Mouse (Mus musculus): ENCODE measurements around the gene Fam32a.

Fam32a gene

DNA sequence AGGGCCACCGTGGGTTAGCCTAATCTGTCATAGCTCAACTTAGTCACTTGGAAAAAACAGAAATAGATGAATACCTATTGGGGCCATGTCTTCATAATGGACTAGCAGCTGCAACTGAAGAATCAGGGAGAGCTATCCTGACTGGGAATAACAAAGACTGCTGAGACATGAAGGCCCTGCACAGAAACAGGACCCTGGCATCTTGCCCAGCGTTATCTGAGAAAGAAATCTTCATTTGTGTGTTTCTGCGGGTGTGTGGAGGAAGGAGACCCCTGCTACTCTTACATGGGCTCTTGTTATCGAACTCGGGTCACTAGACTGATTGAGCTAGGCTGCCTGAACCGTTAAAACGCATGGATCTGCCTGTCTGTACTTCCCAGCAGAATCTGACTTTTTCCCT, 21.4 kb downstream of the Fam32a start:
- DNase-seq = no peak

DNA sequence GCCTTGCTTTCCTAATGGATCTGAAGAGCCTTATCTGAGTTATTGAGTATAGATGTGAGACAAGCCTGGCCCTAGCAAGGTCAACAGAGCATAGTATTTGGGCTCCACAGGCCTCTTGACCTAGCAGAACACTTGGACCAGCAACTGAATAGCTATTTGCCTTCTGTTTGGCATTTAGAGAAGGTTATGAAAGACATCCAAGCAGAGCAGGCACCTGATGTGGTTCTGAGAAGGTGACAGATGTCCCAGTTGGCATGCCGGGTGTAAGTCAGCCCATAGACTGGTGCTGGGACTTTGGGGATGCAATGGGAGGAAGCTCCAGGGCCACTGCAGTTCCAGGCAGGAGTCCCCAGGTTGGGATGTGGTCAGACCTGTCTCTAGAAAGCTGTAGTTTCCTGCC, 22.7 kb downstream of the Fam32a start:
- no peak for DNase-seq

DNA sequence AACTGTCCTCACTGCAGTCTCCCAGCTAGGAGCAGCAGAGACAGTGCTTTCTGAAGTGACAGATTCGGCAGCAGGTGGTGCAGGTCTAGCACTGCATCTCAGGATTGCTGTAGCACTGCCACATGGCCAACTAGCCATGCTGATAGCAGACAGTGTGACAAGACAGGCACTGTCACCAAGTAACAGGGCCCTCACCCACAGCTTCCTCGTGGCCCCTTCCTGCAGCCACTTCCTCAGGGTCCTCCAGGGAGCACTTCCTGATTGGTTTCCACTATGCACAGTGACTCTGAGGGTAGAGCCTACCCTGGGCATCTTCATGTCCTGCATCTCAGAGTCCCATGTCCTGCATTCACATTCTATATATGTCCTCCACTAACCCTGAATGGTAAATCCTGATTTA, 25.1 kb downstream of the Fam32a start:
- no peak for DNase-seq

DNA sequence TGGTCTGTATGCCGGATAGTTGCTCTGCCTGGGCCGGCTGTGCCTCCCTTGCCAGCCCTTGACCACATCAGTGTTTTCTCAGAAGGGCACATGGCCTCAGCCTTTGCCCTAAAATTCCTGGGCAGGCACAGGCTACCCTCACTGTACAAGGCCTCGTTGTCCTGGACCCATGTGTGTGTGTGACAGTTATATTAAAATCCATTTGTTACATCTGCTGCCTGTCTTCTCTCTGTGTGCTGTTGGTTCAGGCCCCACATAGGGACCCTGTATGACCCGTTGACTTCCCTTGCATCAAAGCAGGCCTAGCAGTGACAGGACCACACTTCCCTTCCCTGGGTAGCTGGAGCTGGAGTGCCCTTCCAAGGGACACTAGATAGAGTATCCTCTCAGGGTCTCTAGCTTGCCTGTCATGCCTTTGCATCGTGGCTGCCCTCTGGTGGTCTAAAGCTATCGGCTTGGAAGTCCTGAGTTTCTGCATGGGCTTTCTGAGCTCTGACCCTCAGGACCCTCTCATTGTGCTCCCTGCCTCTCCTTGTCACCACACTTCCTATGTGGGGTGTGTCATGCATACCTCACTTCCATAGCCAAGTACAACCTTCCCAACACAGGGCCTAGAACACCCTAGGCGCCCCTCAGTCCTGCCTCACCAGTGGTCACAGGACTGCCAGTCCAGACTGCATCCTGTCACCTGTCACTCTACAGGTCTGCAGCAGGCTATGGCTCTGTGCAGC, 37.8 kb downstream of the Fam32a start:
- DNase-seq = peak in 1 of 2 experiments; percentile 63

DNA sequence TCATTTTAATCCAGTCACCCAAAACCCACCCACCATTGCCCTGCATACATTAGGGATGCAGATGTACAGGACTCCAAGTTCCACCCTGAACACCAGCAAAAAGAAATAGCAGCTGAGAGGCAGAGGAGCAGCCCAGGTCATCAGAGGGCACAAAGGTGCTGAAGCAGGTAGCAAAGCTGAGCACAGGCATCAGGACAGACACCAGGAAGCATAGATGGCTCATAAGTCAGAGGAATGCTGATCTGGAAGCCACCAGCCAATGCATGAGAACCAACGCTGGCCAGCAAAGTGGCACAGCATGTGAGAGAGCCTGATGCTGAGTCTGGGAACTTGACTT, 38.3 kb downstream of the Fam32a start:
- no peak for DNase-seq

DNA sequence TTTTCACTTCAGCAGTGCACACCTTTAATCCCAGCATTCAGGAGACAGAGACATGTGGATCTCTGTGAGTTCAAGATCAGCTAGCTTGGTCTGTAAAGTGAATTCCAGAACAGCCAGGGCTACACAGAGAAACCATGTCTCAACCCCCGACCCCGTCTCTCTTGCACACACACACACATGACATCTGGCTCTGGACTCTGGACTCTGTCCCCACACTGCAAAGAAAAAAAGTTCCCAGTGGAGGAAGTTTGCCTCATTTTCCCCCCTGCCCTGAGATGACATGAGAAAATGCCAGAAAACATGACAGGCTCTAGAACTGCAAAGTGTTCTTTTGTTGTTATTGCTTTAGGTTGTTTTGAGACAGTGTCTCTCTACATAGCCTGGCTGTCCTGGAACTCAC, 40.3 kb downstream of the Fam32a start:
- no peak for DNase-seq

DNA sequence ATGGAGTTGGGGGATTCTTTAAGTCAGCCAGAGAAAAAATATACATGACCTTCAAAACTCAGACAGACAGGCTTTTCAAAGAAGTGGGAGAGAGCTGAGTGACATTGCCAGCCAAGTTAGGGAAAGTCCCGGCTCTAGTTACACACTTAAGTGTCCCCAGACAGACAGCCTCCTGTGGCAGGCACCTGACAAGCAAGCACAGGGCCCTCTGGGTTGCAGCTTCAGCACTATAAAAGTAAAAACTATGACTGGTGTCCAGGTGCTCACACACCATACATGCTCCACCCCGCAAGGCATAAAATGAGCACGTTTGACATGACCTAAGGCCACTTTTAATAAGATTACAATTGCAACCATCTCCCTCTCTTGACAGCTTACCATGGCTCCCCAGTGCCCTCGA, 41.1 kb downstream of the Fam32a start:
- DNase-seq = no peak

DNA sequence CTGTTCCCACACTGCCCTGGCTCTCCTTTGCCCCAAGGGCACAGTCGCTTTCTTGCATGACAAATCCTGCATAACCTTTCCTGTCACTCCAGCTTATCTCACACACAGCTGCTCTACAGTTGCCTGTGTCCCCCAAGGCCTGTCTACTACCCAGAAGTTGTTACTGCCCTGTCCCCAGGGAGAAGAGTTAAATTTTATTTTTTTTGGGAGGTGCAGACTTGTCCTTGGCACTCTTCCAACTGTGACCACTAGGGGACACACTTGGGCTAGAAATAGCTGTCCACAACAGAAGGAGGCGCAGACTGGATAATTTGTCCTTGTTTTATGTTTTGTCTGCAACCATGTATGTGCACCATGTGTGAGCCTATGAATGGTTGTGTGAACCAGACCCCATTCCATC, 41.5 kb downstream of the Fam32a start:
- peak; percentile 51 to 77 for DNase-seq

DNA sequence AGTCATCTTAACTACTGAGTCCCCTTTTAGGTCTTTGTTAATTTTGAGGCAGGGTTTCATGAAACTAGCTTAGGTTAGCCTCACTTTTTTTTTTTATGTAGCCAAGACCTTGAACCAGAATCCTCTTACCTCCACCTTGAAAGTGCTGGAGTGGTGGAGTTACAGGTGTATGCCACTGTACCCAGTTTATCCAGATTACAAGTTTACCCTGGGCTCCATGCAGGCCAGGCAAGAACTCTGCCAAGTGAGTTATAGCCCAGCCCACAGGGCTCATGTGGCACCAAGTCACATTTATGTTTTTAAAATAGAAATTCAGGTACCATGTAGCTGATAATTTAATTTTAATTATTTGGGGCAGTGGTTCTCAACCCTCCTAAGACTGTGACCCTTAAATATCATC, 41.9 kb downstream of the Fam32a start:
- no peak for DNase-seq

DNA sequence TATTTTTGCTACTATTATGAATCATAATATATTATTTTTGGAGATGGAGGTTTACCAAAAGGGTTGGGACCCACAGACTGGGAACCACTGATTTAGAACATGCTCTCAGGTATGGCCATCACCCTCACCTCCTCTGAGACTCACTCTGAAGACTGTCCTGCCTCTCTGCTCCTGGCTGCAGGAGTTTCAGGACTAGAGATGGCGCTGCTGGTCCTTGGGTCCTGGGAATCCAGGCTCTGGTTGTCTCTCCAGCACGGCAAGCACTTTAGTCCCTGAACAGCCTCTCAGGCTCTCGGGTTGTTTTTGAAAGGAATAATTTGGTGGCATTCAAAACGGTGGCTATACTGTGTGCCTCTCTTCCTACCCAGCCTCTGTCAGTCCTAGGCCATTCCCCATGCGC, 42.3 kb downstream of the Fam32a start:
- DNase-seq = no peak

DNA sequence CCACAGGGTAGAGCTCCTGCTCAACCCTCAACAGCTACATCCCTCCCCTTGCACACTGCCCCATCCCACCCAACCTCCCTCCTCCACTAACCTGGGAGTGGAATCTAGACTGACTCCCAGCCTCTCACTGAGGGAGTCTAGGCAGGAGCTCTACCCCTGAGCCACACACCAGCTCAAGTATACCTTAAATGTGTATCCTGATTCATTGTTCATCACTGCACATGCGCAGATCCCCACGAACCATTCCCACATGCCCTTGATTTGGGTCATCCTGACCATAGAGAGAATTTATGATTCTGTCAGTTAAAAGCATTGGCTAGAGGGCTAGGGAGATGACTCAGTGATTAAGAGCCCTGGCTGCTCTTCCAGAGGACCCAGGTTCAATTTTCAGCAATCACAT, 43.2 kb downstream of the Fam32a start:
- no peak for DNase-seq

DNA sequence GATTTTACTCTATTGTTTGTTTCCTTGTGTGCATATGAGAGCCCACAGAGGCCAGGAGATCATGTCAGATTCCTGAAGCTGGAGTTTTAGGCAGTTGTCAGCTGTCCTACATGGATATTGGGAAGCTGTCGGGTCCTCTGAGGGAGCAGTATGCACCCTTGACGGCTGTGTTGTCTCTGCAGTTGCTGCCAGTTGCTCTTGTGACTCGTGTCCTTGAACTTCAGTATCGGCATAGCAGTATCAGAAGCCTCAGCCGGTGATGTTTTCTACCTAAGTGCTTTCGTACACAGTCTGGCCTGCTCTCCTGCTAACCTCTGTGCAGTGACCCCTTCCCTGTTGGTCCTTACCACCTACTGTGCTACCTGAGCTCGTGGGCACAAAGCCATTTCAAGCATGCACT, 43.9 kb downstream of the Fam32a start:
- no peak for DNase-seq

DNA sequence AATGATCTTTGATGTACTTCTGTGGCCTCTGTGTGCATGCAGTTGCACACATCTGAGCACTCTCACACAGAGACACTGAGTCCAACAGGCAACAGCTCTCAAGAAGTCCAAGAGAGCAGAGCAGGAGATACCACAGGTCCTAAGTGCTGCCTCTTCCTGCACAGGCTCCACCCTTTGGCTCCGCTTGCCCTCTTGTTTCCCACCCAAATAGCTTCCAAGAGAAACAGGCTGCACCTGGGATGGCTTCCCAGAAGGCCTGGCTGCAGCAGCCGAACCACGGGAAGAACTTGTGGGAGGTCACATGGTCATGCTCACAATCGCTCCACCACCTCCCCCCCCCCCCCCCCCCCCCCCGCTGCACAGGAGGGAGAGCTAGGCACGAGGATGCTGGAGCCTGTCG, 45.8 kb downstream of the Fam32a start:
- no peak for DNase-seq

DNA sequence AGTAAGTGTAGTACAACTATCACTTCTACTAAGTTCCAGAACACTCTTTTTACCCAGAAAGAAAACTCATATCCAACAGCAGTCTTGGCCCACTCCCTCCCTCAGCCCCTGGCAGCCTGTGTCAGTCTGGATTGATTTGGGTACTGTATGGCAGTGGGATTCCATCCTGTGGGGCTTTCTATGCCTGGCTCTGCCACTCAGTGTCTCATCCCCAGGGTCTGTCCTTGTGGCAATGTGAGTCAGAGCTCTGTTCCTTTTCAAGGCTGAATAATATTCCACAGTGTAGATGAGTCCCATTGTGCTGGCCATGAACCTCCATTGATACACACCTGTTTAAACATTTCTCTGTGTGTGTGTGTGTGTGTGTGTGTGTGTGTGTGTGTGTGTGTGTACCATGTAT, 47.1 kb downstream of the Fam32a start:
- no peak for DNase-seq

DNA sequence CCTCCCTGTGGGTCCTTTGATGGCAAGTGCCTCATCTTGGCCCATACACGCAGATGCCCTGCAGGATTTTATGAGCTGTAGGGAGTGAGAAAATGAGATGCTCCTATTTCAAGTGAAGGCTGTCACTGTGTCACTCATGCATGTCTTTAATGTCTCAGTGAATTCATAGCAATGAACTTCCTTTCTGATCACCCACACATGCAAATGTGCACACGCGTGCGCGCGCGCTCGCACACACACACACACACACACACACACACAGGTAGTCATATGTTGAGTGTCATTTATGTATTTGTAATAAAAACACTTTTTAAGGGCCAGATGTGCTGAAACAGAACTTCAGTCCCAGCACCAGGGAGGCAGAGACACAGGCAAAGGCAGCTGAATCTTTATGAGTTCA, 47.6 kb downstream of the Fam32a start:
- peak; percentile 63 for DNase-seq

DNA sequence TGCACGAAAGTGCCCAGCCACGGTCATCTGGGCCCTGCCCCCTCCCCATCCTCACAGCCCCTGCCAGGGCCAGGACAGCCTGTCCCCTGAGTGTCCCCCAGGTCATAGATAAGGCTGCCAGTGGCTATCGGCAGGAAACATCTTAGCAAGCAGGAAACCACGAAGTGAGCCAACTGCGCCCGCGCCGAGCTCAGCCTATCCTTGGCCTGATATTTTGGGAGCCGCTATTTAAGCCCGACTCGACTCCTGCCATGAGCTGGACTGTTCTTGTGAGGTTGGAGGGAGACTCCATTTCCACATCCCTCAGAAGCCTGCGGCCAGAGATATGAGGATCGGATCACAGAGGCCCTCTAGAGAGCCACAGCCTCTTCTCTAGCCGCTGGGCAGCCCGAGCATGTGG, 48.8 kb downstream of the Fam32a start:
- peak; percentile 56 to 58 for DNase-seq

DNA sequence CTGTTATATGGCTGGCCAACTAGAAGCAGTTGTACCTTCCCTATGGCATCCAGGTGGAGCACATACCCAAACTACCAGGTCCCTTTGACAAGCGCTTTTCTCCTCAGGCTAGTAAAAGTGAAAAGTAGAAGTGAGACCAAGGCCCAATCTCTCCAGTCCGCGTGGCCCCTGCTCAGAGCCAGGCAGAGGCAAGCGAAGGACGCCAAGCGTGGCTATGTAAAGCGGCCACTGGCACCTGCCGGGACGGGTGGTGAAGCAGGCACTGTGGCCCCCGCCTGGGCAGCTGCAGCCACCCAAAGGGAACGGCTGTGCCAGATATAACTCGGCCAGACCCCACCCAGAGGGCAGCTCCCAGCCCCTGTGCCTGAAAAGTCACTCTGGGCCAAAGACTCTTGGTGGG, 51.1 kb downstream of the Fam32a start:
- peak; percentile 70 to 81 for DNase-seq

DNA sequence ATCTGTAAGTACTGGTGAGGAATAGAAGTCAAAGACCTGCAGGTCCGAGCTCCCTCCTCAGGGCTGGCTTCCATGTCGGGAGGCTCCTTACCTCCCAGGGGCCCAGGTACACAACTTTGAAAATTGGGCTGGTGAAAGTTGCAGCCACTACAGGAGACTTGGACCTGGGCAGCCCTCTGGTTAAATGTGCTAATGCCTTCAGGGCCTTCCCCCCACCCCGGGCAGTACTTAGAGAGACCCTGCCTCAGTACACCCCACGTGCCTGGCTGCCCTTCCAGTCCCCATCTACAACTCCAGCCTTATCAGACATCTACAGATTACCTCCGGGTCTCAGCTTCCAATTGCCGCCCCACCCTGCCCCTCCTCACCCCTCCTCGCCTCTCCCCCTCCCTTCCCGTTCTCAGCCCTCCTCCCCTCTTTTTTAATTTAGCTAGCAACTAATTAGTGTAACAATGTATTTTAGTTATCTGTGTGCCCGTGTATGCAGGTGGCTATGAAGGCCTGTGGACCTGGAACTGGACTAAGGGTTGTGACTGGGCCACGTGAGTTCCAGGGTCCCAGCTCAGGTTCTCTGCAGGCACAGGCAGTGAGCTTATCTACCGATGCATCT, 51.6 kb downstream of the Fam32a start:
- no peak for DNase-seq

DNA sequence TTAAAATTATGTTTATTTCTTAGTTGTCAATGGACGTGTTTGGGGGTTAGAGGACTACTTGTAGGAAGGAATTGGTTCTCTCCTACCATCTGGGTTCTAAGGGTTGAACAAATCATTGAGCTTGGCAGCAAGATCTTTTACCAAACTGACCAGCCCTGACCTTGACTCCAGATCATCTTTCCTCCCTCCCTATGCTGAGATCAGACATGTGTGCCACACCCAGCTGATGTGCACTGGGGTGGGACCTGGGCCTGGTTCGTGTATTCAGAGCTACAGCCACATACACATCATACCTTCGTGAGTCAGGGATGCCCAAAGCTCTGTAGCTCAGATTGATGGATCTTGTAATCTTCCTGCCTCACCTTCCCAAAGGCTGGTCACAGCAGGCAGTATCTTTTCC, 52.2 kb downstream of the Fam32a start:
- DNase-seq = no peak

DNA sequence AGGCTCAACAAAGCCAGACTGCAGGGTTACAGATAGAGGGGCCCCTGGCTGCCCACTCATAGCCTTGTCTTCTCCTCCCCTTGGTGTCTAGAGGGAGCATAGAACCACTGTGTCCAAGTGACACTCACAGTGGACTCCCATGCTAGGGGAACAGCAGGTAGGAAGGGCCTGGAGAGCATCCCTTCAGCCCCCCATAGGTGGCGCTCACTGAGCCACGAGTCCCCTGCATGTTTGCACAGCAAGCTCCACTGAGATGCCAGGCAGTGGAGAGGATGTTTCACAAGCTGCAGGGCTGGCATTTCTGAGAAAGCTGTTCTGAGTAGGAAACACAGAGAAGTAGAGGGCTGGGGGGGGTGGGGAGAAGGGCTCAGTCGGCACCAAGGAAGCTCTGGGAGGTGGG, 52.8 kb downstream of the Fam32a start:
- DNase-seq = peak; percentile 73 to 80

DNA sequence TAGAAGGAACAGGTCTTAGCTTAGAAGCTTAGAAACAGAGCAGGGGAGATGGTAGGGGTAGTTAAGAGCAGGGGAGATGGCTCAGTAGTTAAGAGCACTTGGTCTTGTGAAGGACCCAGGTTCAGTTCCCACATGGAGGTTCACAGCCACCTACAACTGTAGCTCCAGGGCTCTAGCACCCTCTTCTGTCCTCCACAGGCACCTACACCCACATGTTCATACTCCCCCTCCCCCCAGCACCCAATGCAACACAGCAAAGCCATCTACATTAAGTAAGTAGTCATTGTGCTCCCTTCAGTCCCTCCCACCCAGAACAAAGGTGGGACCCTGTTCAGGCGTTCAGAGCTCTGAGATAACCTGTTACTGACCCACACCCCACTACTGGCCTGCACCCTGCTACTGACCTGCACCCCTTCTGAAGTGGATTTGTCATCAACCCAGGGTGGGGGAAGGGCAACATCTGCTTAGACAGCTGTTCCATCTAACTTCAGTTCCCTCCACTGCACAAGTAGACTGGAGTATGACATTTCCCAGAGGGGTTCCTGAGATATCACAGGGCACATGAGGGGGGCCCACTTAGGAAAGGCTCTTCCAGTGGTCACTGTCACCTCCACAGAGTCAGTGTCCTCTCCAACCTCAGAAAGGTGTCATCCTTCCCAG, 53.7 kb downstream of the Fam32a start:
- no peak for DNase-seq

DNA sequence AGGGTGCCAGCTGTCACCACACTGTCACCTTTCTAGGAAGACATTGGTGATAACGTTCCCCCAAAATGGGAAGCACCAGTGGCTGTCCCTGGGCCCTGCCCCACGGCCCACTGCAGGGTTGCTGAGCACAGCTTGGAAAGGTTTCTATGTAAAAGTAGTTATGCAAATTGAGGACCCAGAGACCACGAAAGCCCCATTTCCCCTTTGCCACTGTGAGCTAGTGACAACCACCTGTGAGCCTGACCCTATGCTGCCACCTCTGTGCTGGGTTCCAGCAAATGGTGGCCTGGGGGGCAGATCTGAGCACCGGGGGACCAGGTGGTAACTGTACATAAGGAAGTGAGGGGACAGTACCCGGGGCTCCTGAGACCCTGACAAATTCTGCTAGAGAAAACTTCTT, 54.3 kb downstream of the Fam32a start:
- DNase-seq = peak; percentile 59 to 70

Data from spleen, adult 18-20 months (tissue).